Mouse (Mus musculus): Measurements from ENCODE around the gene Adam19. TPM values are rescaled to one million over a fixed set of nuclear protein-coding genes. Genes with fewer than 3 reads are reported as not detected.
A peak's percentile ranks its signal among the peaks of the same experiment; 100 is the strongest.

The Adam19 gene
- polyA plus RNA-seq, 1 experiment, result 43.2 TPM

DNA sequence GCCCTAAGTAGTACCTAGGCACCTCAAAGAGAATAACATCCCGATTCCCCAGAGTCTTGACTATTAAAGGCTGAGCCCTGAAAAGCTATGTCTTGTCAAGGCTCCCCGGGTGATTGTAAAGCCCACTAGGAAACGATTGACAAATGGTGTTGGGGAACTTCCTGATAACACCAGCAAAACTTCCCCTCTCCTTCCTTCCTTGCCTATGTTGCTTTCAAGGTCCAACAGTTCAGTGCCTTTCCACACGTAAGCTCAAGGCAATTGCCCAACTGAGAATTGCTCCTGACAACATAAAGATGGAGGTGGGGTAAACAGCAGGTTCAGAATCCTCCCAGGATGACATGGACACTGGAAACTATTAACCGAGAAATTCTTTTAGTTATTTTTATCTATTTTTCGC, 32.8 kb upstream of the Adam19 start:
- TF ChIP-seq MAX (IDR thresholded peaks at IDR 0.05; ENCODE audit: low read depth), result no peak
- TF ChIP-seq POLR2A (IDR thresholded peaks at IDR 0.05; ENCODE audit: insufficient read length, low read depth), result no peak
- TF ChIP-seq TCF3 (IDR thresholded peaks at IDR 0.05; ENCODE audit: insufficient read length, low read depth), result no peak
- TF ChIP-seq USF1 (IDR thresholded peaks at IDR 0.05; ENCODE audit: low read depth), result no peak
- no peak for TF ChIP-seq REST (IDR thresholded peaks at IDR 0.05; ENCODE audit: insufficient read depth, insufficient read length)
- TF ChIP-seq MYOG (IDR thresholded peaks at IDR 0.05; ENCODE audit: control insufficient read depth in 1 of 3, insufficient read depth in 1 of 3, insufficient read length in 2 of 3, low read depth in 2 of 3), result no peak
- TF ChIP-seq POLR2AphosphoS2 (IDR thresholded peaks at IDR 0.05; ENCODE audit: insufficient read length, low read depth), result no peak
- no peak for TF ChIP-seq E2F4 (IDR thresholded peaks at IDR 0.05; ENCODE audit: insufficient read depth)
- TF ChIP-seq SRF (IDR thresholded peaks at IDR 0.05; ENCODE audit: control insufficient read depth, insufficient read length, low read depth), result no peak
- TF ChIP-seq TCF12 (IDR thresholded peaks at IDR 0.05; ENCODE audit: insufficient read depth, poor library complexity, severe bottlenecking), result no peak
- no peak for TF ChIP-seq CEBPB (IDR thresholded peaks at IDR 0.05; ENCODE audit: insufficient read depth, poor library complexity, severe bottlenecking)
- TF ChIP-seq MYOD1 (IDR thresholded peaks at IDR 0.05; ENCODE audit: control insufficient read depth in 1 of 3, insufficient read length in 2 of 3, low read depth in 2 of 3), result no peak
- H3K4me2 ChIP-seq (ENCODE audit: low read depth), result no peak overlapping the region
- H3K79me2 ChIP-seq (ENCODE audit: control insufficient read depth, insufficient read depth), result no peaks in the 10 kb centered on the region
- H3K4me3 ChIP-seq, result no peak overlapping the region
- no peak overlapping the region for H3ac ChIP-seq (ENCODE audit: control insufficient read depth, insufficient read length)
- H3K36me3 ChIP-seq (ENCODE audit: control insufficient read depth, insufficient read depth), result no peaks in the 10 kb centered on the region
- H3K27me3 ChIP-seq (ENCODE audit: control insufficient read depth, insufficient read depth, insufficient read length), result no peaks in the 10 kb centered on the region

- Histone ChIP-seq H3ac (ENCODE audit: control insufficient read depth, insufficient read length) (no peak overlapping the region), H3K27me3 (ENCODE audit: control insufficient read depth, insufficient read depth, insufficient read length) (no peaks in the 10 kb centered on the region), H3K4me2 (ENCODE audit: low read depth) (peak overlapping the region; percentile 51), H3K79me2 (ENCODE audit: control insufficient read depth, insufficient read depth) (no peaks in the 10 kb centered on the region), H3K36me3 (ENCODE audit: control insufficient read depth, insufficient read depth) (no peaks in the 10 kb centered on the region), H3K4me3 (no peak overlapping the region)
- TF ChIP-seq SRF (IDR thresholded peaks at IDR 0.05; ENCODE audit: control insufficient read depth, insufficient read length, low read depth), result no peak
- TF ChIP-seq POLR2AphosphoS2 (IDR thresholded peaks at IDR 0.05; ENCODE audit: insufficient read length, low read depth), result no peak
- TF ChIP-seq POLR2A (IDR thresholded peaks at IDR 0.05; ENCODE audit: insufficient read length, low read depth), result no peak
- peak; percentile 49 to 87 (median 85) for TF ChIP-seq MYOD1 (IDR thresholded peaks at IDR 0.05; ENCODE audit: control insufficient read depth in 1 of 3, insufficient read length in 2 of 3, low read depth in 2 of 3)
- TF ChIP-seq E2F4 (IDR thresholded peaks at IDR 0.05; ENCODE audit: insufficient read depth), result no peak
- TF ChIP-seq TCF12 (IDR thresholded peaks at IDR 0.05; ENCODE audit: insufficient read depth, poor library complexity, severe bottlenecking), result peak; percentile 20
- no peak for TF ChIP-seq REST (IDR thresholded peaks at IDR 0.05; ENCODE audit: insufficient read depth, insufficient read length)
- no peak for TF ChIP-seq MAX (IDR thresholded peaks at IDR 0.05; ENCODE audit: low read depth)
- TF ChIP-seq USF1 (IDR thresholded peaks at IDR 0.05; ENCODE audit: low read depth), result no peak
- peak in 2 of 3 experiments; percentile 81 to 96 for TF ChIP-seq MYOG (IDR thresholded peaks at IDR 0.05; ENCODE audit: control insufficient read depth in 1 of 3, insufficient read depth in 1 of 3, insufficient read length in 2 of 3, low read depth in 2 of 3)
- TF ChIP-seq CEBPB (IDR thresholded peaks at IDR 0.05; ENCODE audit: insufficient read depth, poor library complexity, severe bottlenecking), result no peak
- no peak for TF ChIP-seq TCF3 (IDR thresholded peaks at IDR 0.05; ENCODE audit: insufficient read length, low read depth)
These were observed 29.8 kb upstream of the Adam19 start for GRCm38 (mm10) chr11:46025962-46026392.

GRCm38 (mm10) chr11:46027952-46028814, 27.6 kb upstream of the Adam19 start:
- no peak for TF ChIP-seq POLR2A (IDR thresholded peaks at IDR 0.05; ENCODE audit: insufficient read length, low read depth)
- no peak for TF ChIP-seq MYOD1 (IDR thresholded peaks at IDR 0.05; ENCODE audit: control insufficient read depth in 1 of 3, insufficient read length in 2 of 3, low read depth in 2 of 3)
- no peak for TF ChIP-seq REST (IDR thresholded peaks at IDR 0.05; ENCODE audit: insufficient read depth, insufficient read length)
- TF ChIP-seq MAX (IDR thresholded peaks at IDR 0.05; ENCODE audit: low read depth), result no peak
- TF ChIP-seq CEBPB (IDR thresholded peaks at IDR 0.05; ENCODE audit: insufficient read depth, poor library complexity, severe bottlenecking), result no peak
- no peak for TF ChIP-seq POLR2AphosphoS2 (IDR thresholded peaks at IDR 0.05; ENCODE audit: insufficient read length, low read depth)
- TF ChIP-seq E2F4 (IDR thresholded peaks at IDR 0.05; ENCODE audit: insufficient read depth), result no peak
- TF ChIP-seq TCF3 (IDR thresholded peaks at IDR 0.05; ENCODE audit: insufficient read length, low read depth), result no peak
- no peak for TF ChIP-seq MYOG (IDR thresholded peaks at IDR 0.05; ENCODE audit: control insufficient read depth in 1 of 3, insufficient read depth in 1 of 3, insufficient read length in 2 of 3, low read depth in 2 of 3)
- no peak for TF ChIP-seq SRF (IDR thresholded peaks at IDR 0.05; ENCODE audit: control insufficient read depth, insufficient read length, low read depth)
- TF ChIP-seq TCF12 (IDR thresholded peaks at IDR 0.05; ENCODE audit: insufficient read depth, poor library complexity, severe bottlenecking), result no peak
- TF ChIP-seq USF1 (IDR thresholded peaks at IDR 0.05; ENCODE audit: low read depth), result no peak
- H3K27me3 ChIP-seq (ENCODE audit: control insufficient read depth, insufficient read depth, insufficient read length), result no peaks in the 10 kb centered on the region

GRCm38 (mm10) chr11:46029485-46029884, 26.3 kb upstream of the Adam19 start:
- H3K79me2 ChIP-seq (ENCODE audit: control insufficient read depth, insufficient read depth), result no peaks in the 10 kb centered on the region
- no peak for TF ChIP-seq E2F4 (IDR thresholded peaks at IDR 0.05; ENCODE audit: insufficient read depth)
- TF ChIP-seq TCF3 (IDR thresholded peaks at IDR 0.05; ENCODE audit: insufficient read length, low read depth), result no peak
- TF ChIP-seq CEBPB (IDR thresholded peaks at IDR 0.05; ENCODE audit: insufficient read depth, poor library complexity, severe bottlenecking), result no peak
- no peak for TF ChIP-seq MYOD1 (IDR thresholded peaks at IDR 0.05; ENCODE audit: control insufficient read depth in 1 of 3, insufficient read length in 2 of 3, low read depth in 2 of 3)
- TF ChIP-seq POLR2A (IDR thresholded peaks at IDR 0.05; ENCODE audit: insufficient read length, low read depth), result no peak
- no peak for TF ChIP-seq MAX (IDR thresholded peaks at IDR 0.05; ENCODE audit: low read depth)
- TF ChIP-seq POLR2AphosphoS2 (IDR thresholded peaks at IDR 0.05; ENCODE audit: insufficient read length, low read depth), result no peak
- no peak for TF ChIP-seq MYOG (IDR thresholded peaks at IDR 0.05; ENCODE audit: control insufficient read depth in 1 of 3, insufficient read depth in 1 of 3, insufficient read length in 2 of 3, low read depth in 2 of 3)
- no peaks in the 10 kb centered on the region for H3K36me3 ChIP-seq (ENCODE audit: control insufficient read depth, insufficient read depth)
- H3K27me3 ChIP-seq (ENCODE audit: control insufficient read depth, insufficient read depth, insufficient read length), result no peaks in the 10 kb centered on the region
- H3K4me2 ChIP-seq (ENCODE audit: low read depth), result peak overlapping the region; percentile 12
- H3K4me3 ChIP-seq, result no peak overlapping the region
- no peak overlapping the region for H3ac ChIP-seq (ENCODE audit: control insufficient read depth, insufficient read length)

More at GRCm38 (mm10) chr11:46027952-46028814, 27.6 kb upstream of the Adam19 start:
- Histone ChIP-seq H3K36me3 (ENCODE audit: control insufficient read depth, insufficient read depth) (no peaks in the 10 kb centered on the region), H3K4me3 (no peak overlapping the region), H3ac (ENCODE audit: control insufficient read depth, insufficient read length) (no peak overlapping the region), H3K79me2 (ENCODE audit: control insufficient read depth, insufficient read depth) (no peaks in the 10 kb centered on the region), H3K4me2 (ENCODE audit: low read depth) (no peak overlapping the region)

Data from myocyte (in vitro differentiated cells).